Mouse (Mus musculus) C2C12 (cell line): ENCODE measurements around the gene Gsg1l.

Experiments used
- CEBPB ChIP-seq: IDR thresholded peaks from one replicate; pipeline ENCODE4 v1.6.1; 2011; ENCODE audit warnings: low read depth, mild to moderate bottlenecking, control low read depth, moderate library complexity
- CTCF ChIP-seq: IDR thresholded peaks from one replicate; pipeline ENCODE4 v1.5.1; 2011; ENCODE audit not compliant: control insufficient read depth, insufficient read depth, insufficient read length
- FOSL1 ChIP-seq: IDR thresholded peaks from one replicate; pipeline ENCODE4 v1.8.0; 2011; ENCODE audit warnings: mild to moderate bottlenecking, low read length; ENCODE audit not compliant: poor library complexity, insufficient read depth, severe bottlenecking
- MAX ChIP-seq: IDR thresholded peaks from one replicate; pipeline ENCODE4 v1.6.1; 2011; ENCODE audit warnings: mild to moderate bottlenecking, control low read depth
- MYOD1 ChIP-seq: IDR thresholded peaks from one replicate; pipeline ENCODE4 v1.6.1; 2011; ENCODE audit warnings: low read depth; ENCODE audit not compliant: control insufficient read depth, insufficient read length
- MYOG ChIP-seq: IDR thresholded peaks from one replicate; pipeline ENCODE4 v1.6.1; 2011; ENCODE audit not compliant: control insufficient read depth, insufficient read length; ENCODE audit errors: extremely low read depth
- USF1 ChIP-seq: IDR thresholded peaks from one replicate; pipeline ENCODE4 v1.6.1; 2011; ENCODE audit warnings: low read depth, mild to moderate bottlenecking, control low read depth, moderate library complexity

- TF ChIP-seq CTCF (no peak), MYOD1 (no peak), MYOG (no peak), USF1 (no peak), MAX (no peak), CEBPB (no peak), FOSL1 (no peak)
Measured at GRCm38 (mm10) chr7:126008789-126009148, 73.4 kb downstream of the Gsg1l start.
